Mouse (Mus musculus): ENCODE measurements around the gene 9230112D13Rik.

DNA sequence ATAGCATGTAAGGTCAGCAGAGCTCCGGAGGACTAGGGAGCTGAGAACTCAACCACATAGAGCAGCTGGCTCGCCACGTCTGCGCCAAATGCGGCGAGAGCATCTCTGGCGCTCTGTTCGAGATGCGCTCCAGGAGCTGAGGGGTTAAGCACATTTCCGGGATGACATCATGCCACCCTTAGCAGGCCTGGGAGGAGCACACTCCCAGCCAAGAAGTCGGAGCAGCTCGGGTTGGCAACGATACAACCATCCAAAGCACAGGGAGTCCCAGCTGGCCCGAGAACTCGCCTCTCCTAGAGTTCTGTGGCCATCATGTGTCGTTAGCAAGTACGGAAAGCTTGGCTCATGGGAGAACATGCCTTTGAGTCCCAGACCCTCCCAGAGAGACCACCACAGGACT, 43.1 kb upstream of the 9230112D13Rik start:
- no peak for TF ChIP-seq GATA1 (IDR thresholded peaks at IDR 0.05; ENCODE audit: low read length)
- no peak for TF ChIP-seq TAL1 (IDR thresholded peaks at IDR 0.05; ENCODE audit: low read length)

Measured in erythroblast, embryonic 14.5 days (primary cell).